ENCODE assay signal across 21 mouse cellular contexts in genomic region chr6:146917396-146917795, GRCm38 (mm10). TPM values are rescaled to one million over a fixed set of nuclear protein-coding genes. Genes with fewer than 3 reads are reported as not detected.
"Had no signal": no experiment of that assay in that cellular context is flagged by ENCODE, and none has a peak within 500 bp of the region (broad histone marks: within the 10 kb centered on the region; RNA-seq: fewer than 3 reads in every experiment).

No protein-coding gene starts in this region.

- H3K4me1 ChIP-seq: neural tube, embryonic 15.5 days had no signal

- H3K9me3 ChIP-seq: intestine, embryonic 15.5 days; midbrain, embryonic 10.5 days; neural tube, embryonic 12.5 days; neural tube, embryonic 15.5 days had no signal

- H3K27me3 ChIP-seq: intestine, embryonic 15.5 days; neural tube, embryonic 12.5 days; neural tube, embryonic 15.5 days had no signal

- H3K4me2 ChIP-seq: intestine, embryonic 15.5 days; neural tube, embryonic 12.5 days; neural tube, embryonic 15.5 days had no signal

- H3K27ac ChIP-seq: intestine, embryonic 15.5 days; left cerebral cortex, adult 2 months; liver, embryonic 14.5 days; midbrain, embryonic 10.5 days; neural tube, embryonic 12.5 days; neural tube, embryonic 15.5 days; stomach, postnatal 0 days had no signal

- ATAC-seq: intestine, embryonic 15.5 days had no signal

- H3K36me3 ChIP-seq: intestine, embryonic 15.5 days; midbrain, embryonic 10.5 days; neural tube, embryonic 12.5 days; neural tube, embryonic 15.5 days had no signal

- DNase-seq: kidney, adult 18-20 months; kidney, postnatal 14 days; layer of hippocampus, postnatal 36 days; lung, adult 2 months; lung, postnatal 14 days; lung, postnatal 4 days; midbrain, embryonic 14.5 days; right cerebral cortex, adult 18-20 months; right cerebral cortex, postnatal 14 days; right cerebral cortex, postnatal 4 days; thymus, adult 2 months; thymus, postnatal 14 days; thymus, postnatal 4 days had no signal

- H3K4me3 ChIP-seq: intestine, embryonic 15.5 days; left cerebral cortex, adult 2 months; midbrain, embryonic 10.5 days; neural tube, embryonic 12.5 days; neural tube, embryonic 15.5 days had no signal

- H3K9ac ChIP-seq: intestine, embryonic 15.5 days; liver, embryonic 14.5 days; neural tube, embryonic 12.5 days; neural tube, embryonic 15.5 days had no signal

RNA-seq across cellular contexts. Expression of gene 1700034J05Rik, which starts 36.8 kb away (rescaled TPM):
- polyA plus RNA-seq: limb, embryonic 11.5 days; liver, embryonic 14.5 days; lung, adult 2 months; midbrain, embryonic 14.5 days; neural tube, embryonic 15.5 days; stomach, postnatal 0 days; thymus, adult 2 months had no signal
